Mouse (Mus musculus): ENCODE results near the gene 9430015G10Rik.
A peak's percentile ranks its signal among the peaks of the same experiment; 100 is the strongest.

Gene 9430015G10Rik

DNA sequence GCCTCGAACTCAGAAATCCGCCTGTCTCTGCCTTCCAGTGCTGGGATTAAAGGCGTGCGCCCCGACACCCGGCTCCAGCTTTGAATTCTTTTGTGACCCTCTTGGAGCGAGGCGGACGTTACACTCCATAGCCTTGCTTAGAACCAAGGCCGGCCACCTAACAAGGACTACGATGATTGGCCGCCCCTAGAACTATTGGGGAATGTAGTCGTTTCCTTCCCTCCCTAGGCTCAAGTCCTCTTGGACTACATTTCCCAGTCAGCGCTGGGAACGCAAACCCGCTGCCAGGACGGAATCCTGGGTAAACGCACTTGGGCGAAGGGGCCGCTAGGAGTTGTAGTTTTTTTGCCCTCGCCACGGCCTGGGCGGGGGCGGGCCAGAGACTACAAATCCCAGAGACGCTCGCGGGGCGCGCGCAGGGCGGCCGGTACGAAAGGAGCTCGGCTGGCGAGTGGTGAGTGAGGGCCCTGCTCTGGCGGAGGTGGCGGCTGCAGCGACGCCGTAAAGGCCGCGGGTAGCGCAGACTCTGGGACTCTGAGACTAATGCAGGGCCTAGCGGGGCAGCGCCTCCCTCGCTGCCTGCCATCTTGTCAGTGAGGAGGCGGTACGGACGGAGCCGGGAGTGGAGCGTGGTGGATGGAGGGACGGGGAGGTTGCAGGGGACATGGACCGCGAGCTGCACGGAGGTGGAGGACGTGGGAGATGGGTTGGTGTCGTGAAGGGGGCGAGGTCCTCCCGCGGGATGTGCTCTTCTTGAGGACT, at the start of gene 9430015G10Rik:
Gene 9430015G10Rik (plus strand): TSS at position 413 of the 762 bp plus-strand sequence.
- peak; percentile 99 for DNase-seq (ENCODE audit: low read depth, low spot score)

DNA sequence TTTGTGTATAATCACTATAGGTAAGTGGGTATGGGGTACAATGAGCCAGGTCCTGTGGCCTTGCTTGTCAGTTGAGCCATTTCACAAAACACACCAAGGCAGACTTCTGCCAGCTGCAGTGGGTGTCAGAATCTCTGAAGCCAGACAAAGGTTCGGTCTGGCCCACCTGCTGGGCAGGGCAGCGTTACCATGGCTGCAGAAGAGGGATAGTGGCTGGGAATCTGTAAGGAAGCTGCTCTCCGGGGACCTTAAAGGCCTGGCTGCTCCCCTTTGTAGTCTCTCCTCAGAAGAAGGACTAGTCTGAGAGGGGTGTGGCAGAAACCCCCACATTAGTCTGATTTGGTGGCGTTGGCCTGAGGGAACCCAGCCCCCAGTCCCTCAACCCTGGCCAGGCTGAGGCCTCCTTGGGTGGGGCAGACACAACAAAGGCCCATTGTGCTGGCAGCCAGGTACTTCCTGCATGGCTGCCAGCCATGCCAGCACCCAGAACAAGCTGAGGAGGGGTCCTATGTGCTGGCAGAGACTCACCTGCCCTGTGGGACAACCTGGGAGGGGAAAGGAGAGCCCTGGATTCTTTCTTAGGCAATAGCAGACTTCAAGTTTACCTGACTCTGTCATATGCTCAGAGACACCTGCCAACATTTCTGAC, 45.8 kb upstream of the 9430015G10Rik start:
- DNase-seq (ENCODE audit: low read depth, low spot score): no peak

DNA sequence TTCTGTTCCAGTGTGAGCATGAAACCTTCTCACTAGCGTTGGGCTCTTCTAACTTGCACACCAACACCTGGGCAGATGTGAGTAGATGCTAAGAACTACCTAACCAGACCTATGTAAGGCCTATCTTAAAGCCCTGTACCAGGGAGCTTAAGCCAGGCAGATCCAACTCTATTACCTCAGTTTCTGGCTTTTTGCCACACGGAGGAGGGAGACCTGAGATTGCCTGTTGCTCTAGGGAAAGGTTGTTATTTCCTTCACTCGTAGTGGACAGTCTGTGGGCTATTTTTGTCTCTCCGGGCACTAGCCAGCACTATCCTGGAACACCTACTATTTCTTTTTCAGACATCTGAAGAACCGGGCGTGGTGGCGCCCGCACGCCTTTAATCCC, 45.3 kb upstream of the 9430015G10Rik start:
- no peak for DNase-seq (ENCODE audit: low read depth, low spot score)

DNA sequence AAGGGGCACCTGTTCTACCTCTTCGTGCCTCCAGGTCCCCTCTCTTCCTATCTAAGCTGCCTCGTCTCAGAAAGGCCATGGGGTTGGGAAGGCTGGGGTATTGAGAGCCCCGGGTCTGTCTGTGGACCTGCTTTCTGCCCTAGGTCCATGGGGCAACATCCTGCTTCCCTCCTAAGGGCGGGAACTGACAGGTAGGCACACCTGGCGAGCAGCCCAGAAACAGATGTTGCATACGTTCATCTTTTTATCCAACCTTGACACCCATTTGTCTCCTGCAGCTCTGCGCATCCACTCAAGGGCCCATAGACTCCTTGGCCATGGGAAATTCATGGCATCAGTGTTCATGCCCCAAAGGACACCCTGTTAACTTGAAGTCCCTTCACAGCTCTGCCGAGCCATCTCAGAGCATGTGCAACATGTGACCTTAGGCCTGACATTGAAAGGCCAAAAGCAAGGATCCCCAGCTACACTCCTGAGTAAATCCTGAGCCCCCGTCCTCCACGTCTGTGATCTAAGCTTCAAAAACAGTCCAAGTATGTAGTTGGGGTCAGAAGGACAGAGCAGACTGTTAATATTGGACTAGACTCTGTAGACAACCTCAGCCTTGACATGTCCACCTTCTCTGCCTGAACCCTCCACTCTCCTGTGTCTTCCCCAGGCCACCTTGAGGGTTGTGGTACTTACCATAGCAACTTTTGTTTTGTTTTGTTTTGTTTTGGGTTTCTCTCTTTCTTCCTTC, 44.5 kb upstream of the 9430015G10Rik start:
- DNase-seq (ENCODE audit: low read depth, low spot score): no peak

DNA sequence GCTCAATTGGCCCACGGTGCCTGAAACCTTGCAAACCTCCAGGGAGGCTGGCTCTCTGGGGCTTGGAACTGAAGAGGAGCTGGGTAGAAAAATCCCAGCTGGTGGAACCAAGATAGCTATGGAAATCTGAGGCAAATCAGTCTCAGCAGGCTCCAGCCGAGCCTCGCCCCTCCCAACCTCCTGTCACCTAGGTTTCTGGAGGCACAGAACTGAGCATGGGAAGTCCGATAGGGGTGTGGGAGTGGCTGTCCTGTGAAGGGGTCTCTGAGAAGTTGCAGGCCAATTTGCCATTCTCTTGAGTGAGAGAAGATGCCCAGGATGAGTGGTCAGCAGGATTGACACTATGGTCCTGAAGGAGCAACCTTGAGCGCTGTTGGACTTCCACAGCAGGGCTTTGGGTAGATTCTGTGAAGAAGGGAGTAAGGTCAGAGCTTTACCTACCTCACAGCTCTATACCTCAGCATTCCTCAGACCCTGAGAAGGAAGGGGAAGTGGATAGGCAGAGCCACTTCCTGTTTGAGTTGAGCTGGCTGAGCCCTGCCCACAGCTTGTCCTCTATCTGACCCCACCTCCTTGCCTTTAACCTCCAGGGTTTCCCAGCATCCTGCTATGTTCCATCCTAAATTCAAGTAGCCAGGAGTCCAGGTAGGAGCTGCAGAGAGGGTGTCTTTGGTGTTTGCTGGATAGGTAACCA, 42.4 kb upstream of the 9430015G10Rik start:
- no peak for DNase-seq (ENCODE audit: low read depth, low spot score)

DNA sequence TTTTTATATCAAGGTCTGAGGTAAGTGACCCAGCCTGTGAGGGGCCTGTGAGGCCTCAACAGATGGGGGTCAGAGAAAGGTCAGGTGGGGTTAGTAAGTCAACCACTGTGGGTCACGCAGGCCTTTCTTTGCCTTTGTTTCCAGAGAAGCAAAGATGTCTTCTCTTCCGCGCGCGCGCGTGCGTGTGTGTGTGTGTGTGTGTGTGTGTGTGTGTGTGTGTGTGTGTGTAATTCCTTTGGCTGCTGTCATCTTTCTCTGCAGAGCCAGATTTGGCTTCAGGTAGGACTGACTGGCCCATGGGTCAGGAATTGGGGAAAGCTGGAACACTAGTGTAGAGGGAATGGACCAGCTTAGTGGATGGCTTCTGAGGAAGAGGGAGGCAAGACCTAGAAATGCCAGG, 40.1 kb upstream of the 9430015G10Rik start:
- DNase-seq (ENCODE audit: low read depth, low spot score): no peak

DNA sequence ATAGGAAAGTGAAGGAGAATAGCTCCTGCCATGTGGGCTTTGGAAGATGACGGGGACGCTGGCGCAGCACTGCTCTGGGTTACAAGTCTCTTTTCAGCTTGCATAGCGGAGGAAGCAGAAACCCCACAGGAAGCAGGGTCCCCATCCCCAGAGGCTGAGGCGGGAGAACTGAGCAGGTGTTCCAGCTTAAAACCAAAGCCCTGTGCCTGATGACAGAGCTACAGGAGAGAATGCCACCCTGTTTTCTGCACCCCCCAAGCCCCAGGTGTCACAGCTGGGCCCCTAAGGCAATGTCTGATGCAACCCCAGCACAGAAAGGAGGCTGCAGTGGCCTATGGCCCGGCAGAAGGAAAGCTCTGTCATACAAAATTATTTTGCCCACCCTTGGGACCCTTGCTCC, 39.5 kb upstream of the 9430015G10Rik start:
- no peak for DNase-seq (ENCODE audit: low read depth, low spot score)

DNA sequence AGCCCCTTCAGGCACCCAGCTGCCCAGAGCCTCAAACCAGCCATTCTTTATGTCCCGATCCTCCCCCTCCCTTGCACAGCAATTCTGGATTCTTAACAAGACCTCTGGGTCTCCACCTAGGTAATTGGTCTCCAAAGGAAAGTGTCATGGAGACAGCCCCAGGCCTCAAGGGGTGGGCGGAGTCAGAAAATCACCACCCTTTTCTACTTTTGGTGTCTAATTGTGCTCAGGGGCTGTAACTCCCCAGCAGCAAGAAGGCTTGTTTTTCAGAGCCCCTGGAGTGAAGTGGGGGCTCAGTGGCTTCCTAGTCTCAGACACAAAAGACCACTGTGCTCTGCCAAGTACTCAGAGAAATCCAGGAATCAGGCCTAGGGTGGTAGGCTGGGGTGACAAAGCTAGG, 39.1 kb upstream of the 9430015G10Rik start:
- DNase-seq (ENCODE audit: low read depth, low spot score): no peak

DNA sequence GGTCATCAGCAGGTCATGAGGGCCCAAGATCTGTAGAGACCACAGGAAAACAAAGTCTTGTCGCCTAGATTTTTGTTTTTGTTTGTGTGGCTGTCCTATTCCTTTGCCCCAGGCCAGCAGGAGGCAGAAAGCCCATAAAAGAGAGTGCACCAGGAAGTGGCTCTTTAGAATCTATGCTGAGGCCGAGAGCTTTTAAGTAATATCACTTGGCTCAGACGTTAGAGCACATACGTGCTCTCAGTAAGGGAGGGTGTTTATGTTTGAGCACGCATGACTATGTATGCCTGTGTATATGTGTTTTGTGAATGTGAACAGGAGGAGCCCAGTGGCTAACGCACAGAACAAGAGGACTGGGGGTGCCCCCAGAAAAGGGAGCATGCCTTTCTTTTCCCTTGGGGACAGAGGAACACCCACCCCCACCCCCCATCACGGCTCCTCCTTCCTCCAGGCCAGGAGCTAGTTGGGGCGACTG, 32.8 kb upstream of the 9430015G10Rik start:
- DNase-seq (ENCODE audit: low read depth, low spot score): no peak

DNA sequence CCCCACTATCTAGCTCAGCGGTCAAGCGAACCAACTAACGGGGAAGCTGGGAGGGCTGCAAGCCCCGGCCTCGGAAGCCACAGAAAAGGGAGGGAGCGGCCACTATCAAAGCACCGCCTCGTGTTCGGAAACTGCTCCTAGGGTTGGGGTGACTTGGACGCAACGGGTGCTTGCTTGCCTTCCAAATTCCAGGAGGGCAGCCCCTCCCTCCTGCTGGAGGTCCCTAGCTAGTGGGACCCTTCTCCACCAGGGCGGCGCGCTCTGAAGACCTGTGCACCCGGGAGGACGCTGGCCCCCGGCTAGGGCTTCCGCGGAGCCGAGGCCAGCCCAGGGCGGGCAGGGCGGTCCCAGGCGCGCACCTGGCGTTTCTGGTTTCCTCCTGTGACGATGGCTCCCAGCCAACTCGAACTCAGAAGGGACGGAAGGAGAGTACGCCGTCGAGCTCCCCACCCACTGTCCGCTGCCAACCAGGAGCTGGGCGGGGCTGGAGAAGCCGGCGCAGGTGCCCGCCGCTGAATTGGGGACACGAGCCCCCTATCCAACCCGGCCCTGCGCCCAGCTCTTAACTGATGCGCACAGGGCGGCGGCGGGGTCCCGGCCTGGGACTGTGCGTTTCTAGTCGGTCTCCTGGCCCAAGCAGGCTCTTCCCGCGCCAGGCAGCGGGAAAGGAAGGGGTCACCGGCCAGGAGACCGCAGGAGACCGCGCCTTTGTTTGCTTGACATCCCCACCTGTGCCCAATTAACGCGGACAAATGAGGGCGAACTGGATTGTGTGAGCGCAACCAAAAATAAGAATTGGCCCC, 32.1 kb upstream of the 9430015G10Rik start:
- peak; percentile 46 for DNase-seq (ENCODE audit: low read depth, low spot score)

DNA sequence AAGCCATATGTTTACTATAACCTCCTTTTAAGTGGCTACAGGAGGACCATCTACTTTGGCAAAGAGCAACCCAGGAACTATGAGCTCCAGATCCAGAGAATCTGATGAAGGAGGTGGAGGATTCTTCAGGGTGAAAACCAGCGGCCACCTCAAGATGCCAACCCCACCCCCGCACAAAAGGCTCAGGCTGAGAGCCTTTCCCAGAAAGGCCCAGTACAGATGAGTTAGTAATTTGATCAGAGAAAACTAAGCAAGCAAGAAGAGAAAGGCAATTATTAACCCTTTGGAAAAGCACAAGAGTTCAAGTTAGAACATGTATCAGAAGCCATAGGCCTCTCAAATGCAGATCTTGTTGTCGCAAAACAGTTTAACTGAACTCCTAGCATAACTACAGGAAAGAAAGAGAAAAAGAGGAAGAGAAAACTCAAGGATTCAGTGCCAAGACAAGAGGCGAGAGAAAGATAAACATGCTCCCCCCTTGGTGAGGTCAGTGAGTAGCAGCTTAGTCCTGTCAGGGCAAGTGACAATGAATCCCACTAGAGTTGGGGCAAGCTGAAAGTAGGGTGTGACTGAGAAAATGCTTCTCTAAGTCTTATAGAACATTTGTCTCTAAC, 27.1 kb upstream of the 9430015G10Rik start:
- DNase-seq (ENCODE audit: low read depth, low spot score): no peak

DNA sequence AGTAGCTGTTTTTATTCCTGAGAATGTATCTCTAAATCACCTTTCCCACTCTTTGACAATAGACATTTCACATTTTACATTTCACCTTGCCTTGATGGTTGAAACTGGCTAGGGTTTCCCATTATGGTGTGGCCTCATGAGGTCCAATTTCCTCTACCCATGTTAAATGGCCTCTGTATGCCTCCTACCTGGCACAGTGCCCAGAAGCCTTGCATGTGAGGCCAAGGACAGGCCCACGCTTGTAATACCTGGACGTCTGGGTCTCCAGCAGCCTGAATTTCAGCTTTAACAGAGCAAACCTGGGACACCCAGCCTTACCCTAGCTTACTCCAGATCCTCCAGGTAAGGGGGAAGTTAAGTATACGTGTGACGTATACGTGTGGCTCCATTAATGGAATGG, 26.4 kb upstream of the 9430015G10Rik start:
- DNase-seq (ENCODE audit: low read depth, low spot score): no peak

DNA sequence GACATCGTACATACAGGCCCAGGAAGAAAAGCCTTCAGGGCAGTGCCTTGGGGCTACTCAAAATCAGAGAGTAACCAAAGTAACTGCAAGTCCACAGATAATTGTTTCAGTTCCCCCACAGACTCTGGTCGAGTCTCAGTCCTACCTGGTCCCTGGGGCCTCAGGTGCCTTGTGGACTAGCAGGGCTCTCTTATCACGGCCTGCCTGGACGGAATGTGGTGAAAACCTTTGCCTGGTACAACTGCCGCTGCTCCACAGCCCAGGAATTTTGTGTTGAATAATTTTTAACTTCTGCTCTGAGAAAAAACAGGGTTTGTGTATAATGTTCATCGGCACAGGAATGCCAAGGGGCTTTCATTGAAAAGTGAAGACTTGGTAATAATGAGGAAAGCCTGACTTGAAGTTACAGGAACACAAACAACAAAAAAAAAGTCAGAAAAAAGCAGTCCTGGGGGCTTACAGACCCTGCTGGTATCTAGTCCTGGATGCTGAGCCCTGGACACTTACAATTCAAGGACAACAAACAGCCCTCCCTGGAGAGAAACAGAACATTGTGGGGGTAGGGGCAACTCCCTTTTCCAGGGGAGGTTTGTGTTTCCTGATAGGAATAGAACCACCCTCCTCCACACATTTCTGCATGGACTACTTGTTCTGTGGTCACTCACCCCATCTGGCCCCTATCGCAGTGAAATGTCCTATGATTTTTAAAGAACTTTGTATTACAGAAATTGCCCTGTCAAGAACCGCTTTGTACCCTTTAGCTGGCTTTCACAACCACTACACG, 25.5 kb upstream of the 9430015G10Rik start:
- no peak for DNase-seq (ENCODE audit: low read depth, low spot score)

DNA sequence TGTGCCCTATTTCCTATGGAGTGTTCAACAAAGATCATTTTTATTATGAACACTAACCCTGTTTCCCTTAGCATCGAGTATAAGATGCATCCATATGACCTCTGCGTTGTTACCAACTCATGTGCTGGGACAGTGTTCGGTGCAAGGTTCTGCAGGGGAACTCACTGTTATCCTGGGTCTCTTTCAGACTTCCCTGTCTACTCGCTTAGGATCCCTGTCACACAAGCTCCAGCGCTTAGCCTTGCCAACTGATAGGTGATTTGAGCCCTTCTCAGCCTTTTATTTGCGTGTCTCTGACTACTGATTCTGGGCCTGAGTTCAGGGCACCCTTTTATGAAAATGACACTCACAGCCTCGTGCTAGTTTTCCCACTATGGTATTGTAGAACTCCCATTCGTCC, 24.5 kb upstream of the 9430015G10Rik start:
- DNase-seq (ENCODE audit: low read depth, low spot score): no peak

DNA sequence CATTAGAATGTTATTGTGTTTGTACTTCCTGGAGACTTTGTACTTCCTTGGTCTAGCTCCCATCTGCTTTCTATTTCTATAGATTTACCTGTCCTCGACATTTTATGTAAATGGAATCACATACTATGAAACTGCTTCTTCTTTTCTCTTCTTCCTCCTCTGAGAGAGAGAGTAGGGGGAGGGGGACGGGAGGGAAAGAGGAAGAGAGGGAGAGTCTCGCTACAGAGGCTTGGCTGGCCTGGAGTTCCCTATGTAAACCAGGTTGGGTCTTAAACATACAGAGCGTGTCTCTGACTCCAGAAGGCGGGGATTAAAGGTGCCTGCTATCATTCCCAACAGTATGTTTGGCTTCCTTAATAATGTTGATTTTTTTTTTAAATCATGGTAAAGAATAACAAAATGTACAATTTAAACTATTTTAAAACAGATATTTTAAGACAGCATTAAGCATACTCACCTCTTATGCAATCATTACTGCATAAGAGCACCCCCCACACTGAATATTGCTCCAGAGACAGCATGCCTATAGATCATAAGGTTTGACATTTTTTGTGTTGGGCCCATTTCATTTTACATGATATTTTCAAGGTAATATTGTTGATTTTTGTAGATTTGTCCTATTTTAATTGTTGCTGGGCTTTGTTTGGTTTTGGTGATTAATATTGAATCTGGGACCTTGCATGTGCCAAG, 22.2 kb upstream of the 9430015G10Rik start:
- DNase-seq (ENCODE audit: low read depth, low spot score): no peak

DNA sequence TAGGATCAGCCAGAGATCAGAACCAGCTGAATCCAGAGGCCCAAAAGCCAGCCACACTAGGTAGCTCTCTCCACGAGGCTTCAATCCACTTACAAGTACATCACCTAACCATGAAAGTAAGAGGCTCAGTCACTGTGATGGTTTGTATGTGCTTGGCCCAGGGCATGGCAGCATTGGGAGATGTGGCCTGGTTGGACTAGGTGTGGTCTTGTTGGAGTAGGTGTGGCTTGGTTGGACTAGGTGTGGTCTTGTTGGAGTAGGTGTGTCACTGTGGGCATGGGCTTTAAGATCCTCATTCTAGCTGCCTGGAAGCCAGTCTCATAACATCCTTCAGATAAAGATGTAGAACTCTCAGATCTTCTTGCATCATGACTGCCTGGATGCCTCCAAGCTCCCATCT, 18.5 kb upstream of the 9430015G10Rik start:
- no peak for DNase-seq (ENCODE audit: low read depth, low spot score)

DNA sequence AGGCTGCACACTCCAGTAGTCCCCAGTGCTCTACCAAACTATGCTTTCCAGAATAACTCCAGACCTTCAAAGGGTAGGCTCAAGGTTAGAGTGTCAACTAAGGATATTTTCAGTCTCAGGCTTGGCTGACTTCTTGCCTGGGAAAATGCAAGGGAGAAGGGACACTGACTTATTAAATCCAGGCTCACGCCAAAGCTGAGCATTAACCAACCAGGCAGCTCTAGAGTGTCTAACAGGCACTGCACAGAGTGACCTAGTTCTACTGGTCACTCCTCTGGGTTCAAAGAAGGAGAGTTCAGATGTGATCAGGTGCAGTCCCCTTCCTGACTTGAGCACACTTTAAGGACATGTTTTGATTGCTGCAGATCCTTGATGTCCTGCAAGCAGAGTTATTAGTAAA, 17.0 kb upstream of the 9430015G10Rik start:
- DNase-seq (ENCODE audit: low read depth, low spot score): no peak

DNA sequence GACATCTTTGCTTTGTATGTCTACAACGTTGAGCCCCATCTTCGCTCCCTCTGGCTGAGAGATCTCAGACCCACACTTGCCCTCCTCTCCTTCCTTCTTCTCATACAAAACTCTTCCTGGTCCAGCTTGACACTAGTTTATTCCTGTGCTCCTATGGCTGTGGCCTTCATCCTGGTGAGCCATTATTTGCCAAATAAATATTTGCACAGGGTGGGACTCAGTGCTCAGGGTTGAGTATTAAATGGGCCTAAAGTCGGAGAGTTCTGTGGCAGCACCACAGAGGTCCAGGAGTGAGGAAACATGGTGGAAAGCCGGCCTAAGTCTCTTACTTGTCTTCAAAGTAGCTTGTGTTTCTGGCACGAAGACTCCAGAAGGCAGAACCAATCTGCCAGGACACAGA, 16.0 kb upstream of the 9430015G10Rik start:
- no peak for DNase-seq (ENCODE audit: low read depth, low spot score)

DNA sequence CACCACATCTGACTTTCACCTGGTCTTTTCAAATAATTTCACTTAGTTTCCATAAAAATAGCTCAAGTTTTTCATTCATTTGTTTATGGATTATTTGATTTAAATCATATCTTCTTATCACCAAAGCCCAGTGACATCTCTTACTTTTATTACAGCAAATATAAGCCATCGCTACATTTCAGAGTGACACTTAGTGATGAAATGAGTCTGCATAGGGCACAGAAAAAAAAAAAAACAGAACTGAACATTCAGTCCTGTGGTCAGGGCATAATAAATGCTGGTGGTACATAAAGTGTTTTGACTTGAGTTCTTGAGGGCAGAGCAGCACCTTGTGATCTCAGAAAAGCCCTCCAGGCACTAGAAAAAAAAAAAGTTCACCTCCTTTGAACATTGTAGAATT, 13.6 kb upstream of the 9430015G10Rik start:
- no peak for DNase-seq (ENCODE audit: low read depth, low spot score)
